Mouse (Mus musculus) neural tube, embryonic 14.5 days (tissue): ENCODE results near the gene Rem2. TPM values are rescaled to one million over a fixed set of nuclear protein-coding genes. Genes with fewer than 3 reads are reported as not detected.
A peak's percentile ranks its signal among the peaks of the same experiment; 100 is the strongest.

Experiments used
- ATAC-seq: fragments of 200-750 bp; cut with Nextera tagmentation; 2 replicates; pipeline ENCODE4 v1.8.0; 2017; ENCODE audit warnings: low read depth, mild to moderate bottlenecking, moderate TSS enrichment, moderate library complexity
- H3K27ac ChIP-seq: fragments of 300-500 bp; sonication (generic); 2 replicates; pipeline ENCODE4 v1.5.1; 2014; ENCODE audit warnings: low read depth, mild to moderate bottlenecking, control low read depth, low read length, moderate library complexity, mixed read lengths
- H3K27me3 ChIP-seq: fragments of 300-500 bp; sonication (generic); 2 replicates; pipeline ENCODE4 v1.6.1; 2014; ENCODE audit warnings: low read length; ENCODE audit not compliant: control insufficient read depth, insufficient read depth
- H3K36me3 ChIP-seq: fragments of 300-500 bp; sonication (generic); 2 replicates; pipeline ENCODE4 v1.6.1; 2014; ENCODE audit warnings: low read length, mixed read lengths; ENCODE audit not compliant: control insufficient read depth, insufficient read depth
- H3K4me1 ChIP-seq: fragments of 300-500 bp; sonication (generic); 2 replicates; pipeline ENCODE4 v1.6.1; 2014; ENCODE audit warnings: low read length; ENCODE audit not compliant: control insufficient read depth, insufficient read depth
- H3K4me2 ChIP-seq: fragments of 300-500 bp; sonication (generic); 2 replicates; pipeline ENCODE4 v1.6.1; 2014; ENCODE audit warnings: mild to moderate bottlenecking, low read depth, low read length, control low read depth
- H3K4me3 ChIP-seq: fragments of 300-500 bp; sonication (generic); 2 replicates; pipeline ENCODE4 v1.5.1; 2014; ENCODE audit warnings: low read depth, low read length, control low read depth, mixed read lengths
- H3K9ac ChIP-seq: fragments of 300-500 bp; sonication (generic); replicated peaks from 2 replicates; pipeline ENCODE4 v1.6.1; 2014; ENCODE audit warnings: low read depth, mild to moderate bottlenecking, control low read depth, low read length, mixed read lengths
- H3K9me3 ChIP-seq: fragments of 300-500 bp; sonication (generic); 2 replicates; pipeline ENCODE4 v1.6.1; 2016; ENCODE audit warnings: low read length; ENCODE audit not compliant: control insufficient read depth
- WGBS: fragments of 180-500 bp; shearing (Covaris S2); extraction: QIAGEN DNeasy Blood & Tissue Kit; methylation state at CpG from one replicate; pipeline ENCODE4 v1.1.7; 2014; 5-methylcytosine and 5-hydroxymethylcytosine counted together
- polyA plus RNA-seq: library from polyadenylated mRNA; unstranded; fragments of >200 nt; fragmentation: Nextera tagmentation; extraction: Ambion mirVana; gene quantifications from 2 replicates; pipeline ENCODE4 v1.2.1, GENCODE M21; 2014

The Rem2 gene
- polyA plus RNA-seq, 1 experiment from 2014 or later, result 42.1 TPM

DNA sequence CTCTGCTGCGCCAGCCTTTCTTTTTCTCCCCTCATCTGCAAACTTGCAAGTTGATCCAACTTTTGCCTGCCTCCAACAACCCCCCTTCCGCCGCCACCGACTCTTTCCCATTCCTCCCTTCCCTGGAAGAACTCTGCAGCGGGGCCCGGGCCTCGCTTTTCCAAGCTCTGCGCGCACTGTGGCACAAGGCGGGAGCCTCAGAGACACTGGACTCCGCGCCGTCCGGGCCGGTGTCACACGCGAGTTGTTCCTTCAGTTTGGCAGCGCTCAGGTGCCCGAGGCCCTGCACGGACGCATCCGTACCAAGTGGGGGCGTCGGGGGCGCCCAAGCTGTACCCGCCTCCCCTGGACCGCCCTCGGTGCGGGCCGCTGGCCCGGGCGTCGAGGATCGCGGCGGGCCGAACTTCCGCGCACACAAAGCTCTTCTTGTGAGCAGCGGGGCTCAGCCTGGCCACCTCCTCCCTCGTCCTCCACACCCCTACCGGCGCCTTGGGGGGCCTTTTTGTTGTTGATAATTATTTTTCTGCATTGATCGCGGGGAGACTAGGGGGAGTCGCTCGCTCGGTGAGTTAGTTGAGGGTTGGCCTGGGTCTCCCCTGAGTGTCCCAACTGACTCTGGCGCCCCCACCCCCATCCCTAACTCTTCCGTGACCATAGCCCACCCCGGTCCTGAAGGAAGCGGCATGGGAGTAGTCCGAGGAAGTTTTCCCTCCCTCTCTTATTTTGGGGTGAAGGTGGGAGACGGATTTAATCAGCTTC is 43.6 kb upstream of the Rem2 start:
- H3K36me3 ChIP-seq, result peaks cover 5% of the 10 kb centered on the region; the same call in 1 of the 2 replicates
- H3K9me3 ChIP-seq, result no peaks in the 10 kb centered on the region
- ATAC-seq, result peak; percentile 23
- H3K27ac ChIP-seq, result peak overlapping the region; percentile 79
- peak overlapping the region; percentile 52 for H3K4me3 ChIP-seq
- H3K4me1 ChIP-seq, result peaks cover 12% of the 10 kb centered on the region; the same call in 1 of the 2 replicates
- 0 out of 2 replicates have a peak, but pooled peaks cover 3% of the 10 kb centered on the region for H3K27me3 ChIP-seq
- peak overlapping the region; percentile 77 for H3K9ac ChIP-seq
- H3K4me2 ChIP-seq, result peak overlapping the region; percentile 63
- 4% methylated on average over 54 of the region's 54 CpGs for WGBS

DNA sequence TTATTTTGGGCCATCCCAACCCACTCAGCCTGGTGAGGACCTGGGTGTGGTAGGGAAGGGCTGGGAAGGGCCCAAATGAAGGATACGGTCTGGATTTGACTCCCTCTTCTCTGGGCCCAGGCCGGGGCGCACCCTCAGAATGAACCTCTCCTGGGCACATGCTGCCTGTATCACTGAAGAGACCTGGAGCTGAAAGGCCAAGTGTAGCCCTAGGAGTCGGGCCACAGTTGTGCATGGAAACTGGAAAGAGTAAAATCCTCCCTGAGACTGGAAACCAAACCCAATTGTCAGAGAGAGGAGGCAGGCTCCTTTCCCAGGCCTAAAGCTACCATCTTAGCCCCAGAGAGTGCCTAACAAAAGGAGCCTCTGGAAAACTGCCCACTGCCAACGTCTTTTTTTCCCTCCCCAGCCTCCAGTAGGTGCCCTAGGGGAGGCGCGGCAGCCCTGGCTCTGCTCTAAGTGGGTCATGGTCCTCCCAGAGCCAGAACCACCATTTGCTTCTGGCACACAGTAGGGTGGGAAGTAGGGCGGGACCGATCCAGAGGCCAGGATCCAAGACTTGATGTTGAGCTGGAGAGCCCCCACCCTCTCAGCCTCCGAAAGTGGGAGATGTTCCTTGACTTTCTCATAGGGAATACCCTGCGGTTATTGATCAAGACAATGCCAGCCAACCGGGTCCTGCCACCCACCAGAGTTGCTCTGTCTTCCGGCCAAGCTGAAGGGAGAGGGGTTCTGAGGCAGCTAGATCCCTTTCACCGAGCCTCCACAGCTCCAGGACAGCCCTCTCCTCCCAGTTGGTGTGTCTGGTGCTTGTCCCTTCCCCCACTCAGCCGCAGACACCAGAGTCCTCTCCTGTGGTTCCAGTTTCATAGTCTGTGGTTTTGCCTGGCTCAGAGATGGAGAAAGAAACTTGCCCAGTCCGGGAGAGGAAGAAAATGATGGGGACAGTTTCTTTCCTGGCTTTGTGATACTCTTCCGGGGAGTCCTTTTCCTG is 42.8 kb upstream of the Rem2 start:
- 0 out of 2 replicates have a peak, but pooled peaks cover 3% of the 10 kb centered on the region for H3K27me3 ChIP-seq
- 44% methylated on average over 17 of the region's 17 CpGs for WGBS
- peaks cover 8% of the 10 kb centered on the region; the same call in 1 of the 2 replicates for H3K4me1 ChIP-seq
- peak overlapping the region; percentile 63 for H3K4me2 ChIP-seq
- peaks cover 5% of the 10 kb centered on the region; the same call in 1 of the 2 replicates for H3K36me3 ChIP-seq
- H3K9me3 ChIP-seq, result no peaks in the 10 kb centered on the region
- peak overlapping the region; percentile 77 for H3K9ac ChIP-seq
- H3K27ac ChIP-seq, result peak overlapping the region; percentile 35; the same call in 1 of the 2 replicates
- ATAC-seq, result 0 out of 2 replicates have a peak, but pooled peaks have one; percentile 15
- H3K4me3 ChIP-seq, result peak overlapping the region; percentile 52

DNA sequence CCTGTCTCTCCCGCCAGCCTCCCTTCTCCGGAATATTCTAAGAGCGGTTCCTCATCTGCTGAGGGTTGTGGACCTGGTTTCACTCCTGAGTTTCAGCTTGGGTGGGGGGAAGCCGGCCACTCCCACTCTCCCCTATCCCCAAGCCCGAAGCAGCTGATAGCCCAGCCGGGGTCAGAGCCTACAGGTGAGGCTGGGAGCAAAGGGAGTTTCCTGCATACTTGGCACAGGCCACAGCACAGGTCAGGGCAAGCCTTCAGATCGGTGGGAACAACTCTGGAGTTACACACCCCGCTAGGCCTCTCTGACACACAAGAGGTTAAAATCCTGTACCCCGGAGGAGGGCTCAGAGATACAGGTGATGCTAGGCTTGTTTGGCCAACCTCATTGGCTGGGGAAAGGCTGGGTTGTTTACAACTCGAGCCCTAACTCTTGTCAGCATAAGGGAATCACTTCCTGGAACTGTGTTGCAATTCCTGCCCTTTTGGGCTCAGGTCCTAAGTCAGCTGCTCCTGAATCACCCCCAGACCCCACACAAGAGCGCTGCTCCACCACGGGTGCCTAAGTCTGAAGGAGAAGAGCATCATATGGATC is 41.9 kb upstream of the Rem2 start:
- H3K9me3 ChIP-seq, result no peaks in the 10 kb centered on the region
- no peak overlapping the region; the same call in 1 of the 2 replicates for H3K27ac ChIP-seq
- H3K9ac ChIP-seq, result peak overlapping the region; percentile 77; the same call in 1 of the 2 replicates
- ATAC-seq, result no peak
- peak overlapping the region; percentile 63 for H3K4me2 ChIP-seq
- peak overlapping the region; percentile 52; the same call in 1 of the 2 replicates for H3K4me3 ChIP-seq
- 0 out of 2 replicates have a peak, but pooled peaks cover 3% of the 10 kb centered on the region for H3K27me3 ChIP-seq
- H3K4me1 ChIP-seq, result peaks cover 8% of the 10 kb centered on the region; the same call in 1 of the 2 replicates
- 79% methylated on average over 12 of the region's 12 CpGs for WGBS
- H3K36me3 ChIP-seq, result peaks cover 5% of the 10 kb centered on the region; the same call in 1 of the 2 replicates

DNA sequence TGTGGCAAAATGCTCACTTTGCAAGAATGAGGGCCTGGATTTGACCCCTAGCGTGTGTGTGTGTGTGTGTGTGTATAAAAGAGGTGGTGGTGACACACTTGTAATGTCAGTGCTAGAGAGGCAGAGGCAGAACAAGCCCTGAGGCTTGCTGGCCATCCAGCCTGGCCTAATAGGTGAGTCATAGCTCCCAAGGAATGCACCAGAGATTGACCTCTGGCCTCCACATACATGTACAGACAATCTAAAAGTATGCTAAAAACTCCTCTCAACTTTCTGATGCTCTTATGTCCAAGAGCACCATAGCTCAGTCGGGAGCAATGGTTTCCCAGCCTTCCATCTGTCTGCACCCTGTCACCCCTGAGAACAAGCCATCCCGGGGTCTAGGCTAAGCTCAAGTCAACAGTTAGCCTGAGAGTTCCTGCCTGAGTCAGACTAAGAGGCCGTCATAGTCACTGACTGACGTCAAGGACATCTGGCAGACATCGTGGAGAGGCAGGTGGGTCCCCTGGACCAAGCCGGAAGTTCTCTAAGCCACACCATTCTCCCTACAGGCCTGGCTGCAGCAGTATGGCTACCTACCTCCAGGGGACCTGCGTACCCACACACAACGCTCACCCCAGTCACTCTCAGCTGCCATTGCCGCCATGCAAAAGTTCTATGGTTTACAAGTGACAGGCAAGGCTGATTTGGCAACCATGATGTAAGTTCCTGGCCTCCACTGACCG is 40.5 kb upstream of the Rem2 start:
- Histone ChIP-seq H3K4me1 (peaks cover 1% of the 10 kb centered on the region; the same call in 1 of the 2 replicates), H3K9me3 (no peaks in the 10 kb centered on the region), H3K27me3 (0 out of 2 replicates have a peak, but pooled peaks cover 3% of the 10 kb centered on the region), H3K9ac (no peak overlapping the region), H3K4me3 (no peak overlapping the region), H3K27ac (no peak overlapping the region), H3K36me3 (no peaks in the 10 kb centered on the region), H3K4me2 (no peak overlapping the region)
- ATAC-seq, result no peak
- WGBS, result 89% methylated on average over 11 of the region's 11 CpGs

DNA sequence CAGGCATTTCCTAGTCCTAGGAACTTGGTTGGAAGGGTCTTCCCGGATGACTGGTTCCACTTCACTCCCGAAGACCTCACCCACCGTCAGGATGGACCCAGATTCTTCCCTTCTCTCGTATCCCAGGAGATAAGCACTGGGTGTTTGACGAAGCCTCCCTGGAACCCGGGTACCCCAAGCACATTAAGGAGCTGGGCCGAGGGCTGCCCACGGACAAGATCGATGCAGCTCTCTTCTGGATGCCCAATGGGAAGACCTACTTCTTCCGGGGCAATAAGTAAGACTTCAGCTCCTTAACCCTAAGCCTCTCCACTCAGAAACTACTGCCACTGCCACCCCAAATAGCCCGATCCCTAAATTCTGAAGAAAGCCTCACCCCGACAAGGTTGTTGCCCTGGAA is 36.7 kb upstream of the Rem2 start:
- ATAC-seq, result no peak
- WGBS, result 86% methylated on average over 12 of the region's 12 CpGs
- H3K9me3 ChIP-seq, result no peaks in the 10 kb centered on the region
- H3K27me3 ChIP-seq, result no peaks in the 10 kb centered on the region
- no peak overlapping the region for H3K9ac ChIP-seq
- no peaks in the 10 kb centered on the region for H3K36me3 ChIP-seq
- H3K4me3 ChIP-seq, result no peak overlapping the region
- no peak overlapping the region for H3K27ac ChIP-seq
- H3K4me1 ChIP-seq, result no peaks in the 10 kb centered on the region
- H3K4me2 ChIP-seq, result no peak overlapping the region

DNA sequence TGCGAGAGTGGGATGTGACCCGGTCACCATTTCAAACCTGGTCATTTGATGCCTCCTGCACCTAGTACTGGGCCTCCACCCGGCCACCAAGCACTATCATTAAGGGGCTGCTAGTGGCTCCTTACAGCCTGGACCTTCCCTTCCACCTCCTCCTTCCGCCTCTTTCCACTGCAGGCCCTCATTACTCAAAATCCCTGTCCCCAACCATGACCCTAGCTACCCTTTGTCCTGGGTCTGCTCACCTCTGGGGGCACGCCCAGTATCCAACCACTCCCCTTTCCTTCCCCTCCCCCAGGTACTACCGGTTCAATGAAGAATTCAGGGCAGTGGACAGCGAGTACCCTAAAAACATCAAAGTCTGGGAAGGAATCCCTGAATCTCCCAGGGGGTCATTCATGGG is 36.3 kb upstream of the Rem2 start:
- no peak for ATAC-seq
- Histone ChIP-seq H3K36me3 (no peaks in the 10 kb centered on the region), H3K9me3 (no peaks in the 10 kb centered on the region), H3K4me3 (no peak overlapping the region), H3K4me2 (no peak overlapping the region), H3K27me3 (no peaks in the 10 kb centered on the region), H3K9ac (no peak overlapping the region), H3K27ac (no peak overlapping the region), H3K4me1 (no peaks in the 10 kb centered on the region)
- WGBS, result 66% methylated on average over 7 of the region's 7 CpGs

DNA sequence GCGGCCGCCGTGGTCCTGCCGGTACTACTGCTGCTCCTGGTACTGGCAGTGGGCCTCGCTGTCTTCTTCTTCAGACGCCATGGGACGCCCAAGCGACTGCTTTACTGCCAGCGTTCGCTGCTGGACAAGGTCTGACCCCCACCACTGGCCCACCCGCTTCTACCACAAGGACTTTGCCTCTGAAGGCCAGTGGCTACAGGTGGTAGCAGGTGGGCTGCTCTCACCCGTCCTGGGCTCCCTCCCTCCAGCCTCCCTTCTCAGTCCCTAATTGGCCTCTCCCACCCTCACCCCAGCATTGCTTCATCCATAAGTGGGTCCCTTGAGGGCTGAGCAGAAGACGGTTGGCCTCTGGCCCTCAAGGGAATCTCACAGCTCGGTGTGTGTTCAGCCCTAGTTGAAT is 35.4 kb upstream of the Rem2 start:
- H3K36me3 ChIP-seq, result no peaks in the 10 kb centered on the region
- WGBS, result 94% methylated on average over 14 of the region's 14 CpGs
- H3K9ac ChIP-seq, result no peak overlapping the region

DNA sequence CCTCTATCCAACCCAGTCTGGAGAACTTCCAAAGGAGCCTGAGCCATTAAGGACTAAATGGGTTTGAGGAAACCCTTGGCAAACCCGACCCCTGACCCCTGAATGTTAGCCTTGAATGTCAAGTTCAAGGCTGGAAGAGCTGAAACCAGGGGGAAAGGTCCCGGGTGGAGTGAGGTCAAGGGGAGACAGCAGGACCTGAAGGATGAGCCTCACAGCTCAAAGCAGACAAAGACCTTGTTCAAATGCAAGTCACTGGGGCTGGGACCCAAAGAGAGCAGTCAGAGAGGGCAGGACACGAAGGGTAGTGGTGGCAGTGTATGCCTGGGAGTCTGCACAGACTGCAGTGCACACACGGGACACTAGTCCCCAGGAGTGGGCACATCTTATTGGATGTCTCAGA is 34.5 kb upstream of the Rem2 start:
- Histone ChIP-seq H3K36me3 (no peaks in the 10 kb centered on the region), H3K27me3 (no peaks in the 10 kb centered on the region), H3K4me1 (no peaks in the 10 kb centered on the region), H3K9me3 (no peaks in the 10 kb centered on the region), H3K4me3 (no peak overlapping the region), H3K27ac (no peak overlapping the region), H3K4me2 (no peak overlapping the region), H3K9ac (no peak overlapping the region)
- WGBS, result 79% methylated on average over 4 of the region's 4 CpGs
- ATAC-seq, result no peak

More for the DNA sequence above, 35.4 kb upstream of the Rem2 start:
- H3K4me1 ChIP-seq, result no peaks in the 10 kb centered on the region
- H3K9me3 ChIP-seq, result no peaks in the 10 kb centered on the region
- H3K27ac ChIP-seq, result no peak overlapping the region
- no peaks in the 10 kb centered on the region for H3K27me3 ChIP-seq
- ATAC-seq, result no peak
- no peak overlapping the region for H3K4me3 ChIP-seq
- H3K4me2 ChIP-seq, result no peak overlapping the region
